Mouse (Mus musculus) heart, postnatal 0 days (tissue): Measurements from ENCODE around the gene Dnal4.

Experiments used
- CTCF ChIP-seq: IDR thresholded peaks from 2 replicates; pipeline ENCODE4 v1.5.1; 2016; ENCODE audit warnings: antibody characterized with exemption, control low read depth, low read depth
- EP300 ChIP-seq: IDR thresholded peaks from 2 replicates; pipeline ENCODE4 v1.6.1; 2016; ENCODE audit warnings: antibody characterized with exemption, low read depth

- no peak for TF ChIP-seq CTCF
- no peak for TF ChIP-seq EP300
Measured at GRCm38 (mm10) chr15:79727840-79728239, 49.8 kb downstream of the Dnal4 start.
